Mouse (Mus musculus): Measurements from ENCODE around the gene Wdtc1. TPM values are rescaled to one million over a fixed set of nuclear protein-coding genes. Genes with fewer than 3 reads are reported as not detected.

The Wdtc1 gene
- polyA plus RNA-seq, 1 experiment from 2014 or later: 14.1 TPM

DNA sequence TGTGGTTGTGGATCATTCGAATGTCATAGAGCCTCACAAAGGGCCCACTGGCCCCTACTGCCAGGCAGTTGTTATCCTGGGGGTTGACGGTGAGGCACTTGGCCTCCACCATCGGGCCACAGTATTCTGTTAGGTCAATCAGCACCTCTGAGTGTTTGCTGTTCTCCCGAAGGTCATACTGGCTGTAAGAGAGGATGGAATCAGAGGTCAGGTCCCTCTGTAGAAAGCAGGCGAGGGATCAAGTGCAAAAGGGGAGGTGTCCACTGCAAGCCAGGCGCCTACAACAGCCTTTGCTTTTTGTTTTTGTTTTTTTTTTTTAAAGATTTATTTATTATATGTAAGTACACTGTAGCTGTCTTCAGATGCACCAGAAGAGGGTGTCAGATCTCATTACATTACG is 47.5 kb downstream of the Wdtc1 start:
- H3K9ac ChIP-seq: no peak overlapping the region
- ATAC-seq (ENCODE audit: low FRiP score, low read depth): no peak
- no peaks in the 10 kb centered on the region for H3K4me1 ChIP-seq
- H3K4me2 ChIP-seq (replicated peaks): no peak overlapping the region
- WGBS: 85% methylated on average over 7 of the region's 7 CpGs
- peaks cover 60% of the 10 kb centered on the region for H3K36me3 ChIP-seq
- no peaks in the 10 kb centered on the region for H3K9me3 ChIP-seq
- H3K27me3 ChIP-seq: no peaks in the 10 kb centered on the region
- no peak overlapping the region for H3K4me3 ChIP-seq
- H3K27ac ChIP-seq: no peak overlapping the region

DNA sequence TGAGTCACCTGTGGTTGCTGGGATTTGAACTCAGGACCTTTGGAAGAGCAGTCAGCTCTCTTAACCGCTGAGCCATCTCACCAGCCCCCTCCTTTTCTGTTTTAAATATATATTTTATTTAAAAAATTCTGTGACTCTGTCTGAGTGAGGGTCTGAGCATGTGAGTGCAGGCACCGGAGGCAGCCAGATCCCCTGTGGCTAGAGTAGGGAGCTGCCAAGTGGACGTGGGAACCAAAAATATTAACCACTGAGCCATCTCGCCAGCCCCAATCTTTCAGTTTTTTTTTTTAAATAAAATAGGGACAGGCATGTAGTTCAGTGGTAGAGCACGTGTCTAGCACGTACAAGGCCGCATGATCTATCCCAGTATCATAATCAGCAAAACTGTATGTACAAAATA is 48.5 kb downstream of the Wdtc1 start:
- no peak overlapping the region for H3K27ac ChIP-seq
- peaks cover 71% of the 10 kb centered on the region for H3K36me3 ChIP-seq
- 89% methylated on average over 7 of the region's 7 CpGs for whole genome bisulfite sequencing

DNA sequence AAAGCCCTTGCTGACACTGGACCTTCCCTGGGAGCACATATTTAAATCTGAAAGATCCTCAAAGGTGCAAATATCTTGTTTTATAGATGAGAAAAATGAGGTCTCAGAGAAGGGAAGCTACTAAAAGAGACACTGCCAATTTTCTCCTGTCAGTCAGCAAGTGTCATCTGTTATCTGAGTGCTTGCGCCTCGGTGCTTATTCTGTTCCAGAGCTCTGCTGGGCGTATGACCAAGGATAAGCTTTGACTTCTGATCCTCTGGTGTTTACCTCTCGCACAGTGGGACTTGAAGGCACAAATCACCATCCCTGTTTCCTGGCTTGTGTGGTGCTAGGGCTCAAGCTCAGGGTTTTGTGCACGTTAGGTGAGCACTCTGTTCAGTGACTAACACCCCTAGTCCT is 50.6 kb downstream of the Wdtc1 start:
- H3K36me3 ChIP-seq: peaks cover 75% of the 10 kb centered on the region

More for the DNA sequence above, 48.5 kb downstream of the Wdtc1 start:
- no peak overlapping the region for H3K9ac ChIP-seq
- no peak overlapping the region for H3K4me2 ChIP-seq (replicated peaks)
- no peaks in the 10 kb centered on the region for H3K27me3 ChIP-seq
- H3K9me3 ChIP-seq: no peaks in the 10 kb centered on the region
- H3K4me1 ChIP-seq: no peaks in the 10 kb centered on the region
- ATAC-seq (ENCODE audit: low FRiP score, low read depth): no peak
- no peak overlapping the region for H3K4me3 ChIP-seq

DNA sequence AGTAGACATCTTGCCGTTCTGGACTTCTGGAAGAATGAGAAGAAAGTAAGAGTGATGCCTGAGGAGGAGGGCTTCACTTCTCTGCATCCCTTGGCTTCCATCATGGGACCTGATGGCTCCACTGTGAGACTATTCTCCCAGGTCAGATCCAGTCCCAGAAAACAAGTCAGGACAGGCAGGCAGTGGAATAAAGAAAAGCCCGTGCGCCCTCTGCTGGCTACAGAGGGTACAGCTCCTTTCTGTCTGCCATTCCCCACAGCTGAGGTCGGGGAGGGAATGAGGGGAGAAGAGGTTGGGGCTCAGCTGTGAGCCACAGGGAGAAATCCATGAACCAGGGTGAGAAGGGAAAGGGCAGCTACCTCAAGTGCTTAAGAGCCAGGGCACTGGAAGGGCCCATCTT is 51.5 kb downstream of the Wdtc1 start:
- no peak overlapping the region for H3K27ac ChIP-seq
- no peak for ATAC-seq (ENCODE audit: low FRiP score, low read depth)
- 27% methylated on average over 4 of the region's 4 CpGs for WGBS

More for the DNA sequence above, 50.6 kb downstream of the Wdtc1 start:
- Histone ChIP-seq H3K4me1 (peaks cover 12% of the 10 kb centered on the region), H3K27ac (no peak overlapping the region), H3K4me2 (replicated peaks) (no peak overlapping the region), H3K27me3 (no peaks in the 10 kb centered on the region), H3K9me3 (no peaks in the 10 kb centered on the region), H3K4me3 (no peak overlapping the region), H3K9ac (no peak overlapping the region)
- 90% methylated on average over 5 of the region's 5 CpGs for WGBS
- ATAC-seq (ENCODE audit: low FRiP score, low read depth): no peak

DNA sequence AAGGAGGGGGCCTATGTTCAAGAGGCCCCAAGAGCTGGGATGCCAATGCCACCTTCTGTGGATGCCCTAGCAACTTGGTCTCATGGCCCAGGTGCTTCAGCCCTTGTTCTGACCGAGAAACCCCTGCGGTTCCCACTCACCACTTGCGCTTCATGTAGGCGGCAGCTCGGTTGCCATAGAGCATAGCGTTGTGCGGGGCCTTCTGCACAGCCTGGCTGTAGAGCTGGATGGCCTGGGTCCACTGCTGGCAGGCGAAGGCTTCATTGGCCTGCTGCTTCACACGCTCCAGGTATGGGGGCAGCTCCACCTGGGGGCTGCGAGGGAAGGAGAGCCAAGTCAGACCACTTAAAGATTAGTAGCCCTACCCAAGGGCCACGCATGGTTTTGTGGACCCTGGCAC is 52.9 kb downstream of the Wdtc1 start:
- H3K4me1 ChIP-seq: peaks cover 18% of the 10 kb centered on the region
- H3K27ac ChIP-seq: no peak overlapping the region
- no peak overlapping the region for H3K4me3 ChIP-seq
- H3K4me2 ChIP-seq (replicated peaks): no peak overlapping the region
- H3K9me3 ChIP-seq: no peaks in the 10 kb centered on the region
- H3K9ac ChIP-seq: no peak overlapping the region
- no peaks in the 10 kb centered on the region for H3K27me3 ChIP-seq
- peaks cover 84% of the 10 kb centered on the region for H3K36me3 ChIP-seq
- no peak for ATAC-seq (ENCODE audit: low FRiP score, low read depth)
- 84% methylated on average over 11 of the region's 11 CpGs for WGBS

More for the DNA sequence above, 51.5 kb downstream of the Wdtc1 start:
- Histone ChIP-seq H3K9me3 (no peaks in the 10 kb centered on the region), H3K4me1 (peaks cover 18% of the 10 kb centered on the region), H3K9ac (no peak overlapping the region), H3K4me2 (replicated peaks) (no peak overlapping the region), H3K36me3 (peaks cover 79% of the 10 kb centered on the region), H3K27me3 (no peaks in the 10 kb centered on the region), H3K4me3 (no peak overlapping the region)

DNA sequence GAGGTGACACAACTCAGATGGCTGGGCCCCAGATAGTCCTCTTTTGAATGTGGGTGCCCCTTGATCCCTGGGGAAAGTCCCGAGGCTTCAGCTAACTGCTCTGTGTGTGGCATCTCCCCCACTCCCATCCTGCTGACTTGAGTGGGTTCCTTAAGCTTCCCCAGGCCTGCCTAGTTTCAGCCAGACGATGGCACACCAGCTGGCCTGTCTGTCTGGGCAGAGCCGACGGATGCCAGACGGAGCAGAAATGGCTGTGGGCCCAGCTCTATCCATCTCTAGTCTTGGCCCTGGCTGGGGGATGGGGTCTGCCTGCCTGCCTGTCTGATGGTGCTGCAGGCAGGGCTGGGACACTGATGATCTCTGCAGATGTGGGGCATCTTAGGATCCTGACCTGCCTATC is 53.6 kb downstream of the Wdtc1 start:
- ATAC-seq (ENCODE audit: low FRiP score, low read depth): no peak
- Histone ChIP-seq H3K27ac (no peak overlapping the region), H3K4me3 (no peak overlapping the region), H3K9ac (peak overlapping the region; percentile 45), H3K27me3 (no peaks in the 10 kb centered on the region), H3K36me3 (peaks cover 86% of the 10 kb centered on the region), H3K4me1 (peaks cover 18% of the 10 kb centered on the region), H3K4me2 (replicated peaks) (no peak overlapping the region), H3K9me3 (no peaks in the 10 kb centered on the region)
- WGBS: 59% methylated on average over 5 of the region's 5 CpGs

DNA sequence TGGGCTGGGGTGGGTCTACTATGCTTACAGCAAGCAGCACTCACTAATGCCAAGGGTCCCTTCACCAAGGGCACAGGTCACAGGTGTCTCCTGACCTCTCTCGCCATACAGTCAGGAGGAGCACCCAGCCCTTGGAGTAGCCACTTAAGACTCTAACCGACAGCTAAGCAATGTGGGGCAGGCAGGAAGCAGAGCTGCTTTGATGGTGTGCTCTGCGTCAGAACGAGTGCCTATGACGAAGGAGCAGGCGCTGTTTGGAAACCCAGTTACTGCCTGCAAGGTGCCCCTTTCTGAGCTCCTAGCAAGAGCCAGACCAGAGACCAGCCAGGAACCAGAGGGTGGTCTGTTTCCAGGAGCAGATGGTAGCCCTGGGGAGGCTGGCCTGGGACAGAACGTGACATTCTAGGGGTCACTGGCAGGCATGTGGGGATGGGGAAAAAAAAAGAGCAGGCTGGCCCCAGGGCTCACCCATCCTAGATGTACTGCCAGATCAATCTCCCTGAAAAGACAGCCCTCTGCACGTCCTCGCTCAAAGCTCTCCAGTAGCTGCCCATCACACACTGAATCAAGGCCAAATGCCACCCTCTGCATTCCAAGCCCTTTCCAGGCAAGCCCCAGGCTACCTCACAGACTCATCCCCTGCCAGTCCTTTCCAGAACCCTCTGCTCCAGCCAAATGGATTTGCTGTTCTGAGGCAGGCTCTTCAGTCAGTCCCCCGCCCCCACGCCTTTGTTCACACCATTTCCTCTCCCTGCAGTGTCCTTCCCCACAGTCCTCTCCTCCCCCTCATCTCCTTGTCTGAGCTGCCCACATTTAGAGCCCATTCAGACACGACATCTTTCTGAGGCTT is 54.5 kb downstream of the Wdtc1 start:
- no peak overlapping the region for H3K4me3 ChIP-seq
- peaks cover 23% of the 10 kb centered on the region for H3K4me1 ChIP-seq
- peaks cover 88% of the 10 kb centered on the region for H3K36me3 ChIP-seq
- H3K27ac ChIP-seq: no peak overlapping the region
- no peak overlapping the region for H3K4me2 ChIP-seq (replicated peaks)
- no peak overlapping the region for H3K9ac ChIP-seq
- H3K9me3 ChIP-seq: no peaks in the 10 kb centered on the region
- WGBS: 38% methylated on average over 12 of the region's 12 CpGs
- ATAC-seq (ENCODE audit: low FRiP score, low read depth): no peak
- no peaks in the 10 kb centered on the region for H3K27me3 ChIP-seq

DNA sequence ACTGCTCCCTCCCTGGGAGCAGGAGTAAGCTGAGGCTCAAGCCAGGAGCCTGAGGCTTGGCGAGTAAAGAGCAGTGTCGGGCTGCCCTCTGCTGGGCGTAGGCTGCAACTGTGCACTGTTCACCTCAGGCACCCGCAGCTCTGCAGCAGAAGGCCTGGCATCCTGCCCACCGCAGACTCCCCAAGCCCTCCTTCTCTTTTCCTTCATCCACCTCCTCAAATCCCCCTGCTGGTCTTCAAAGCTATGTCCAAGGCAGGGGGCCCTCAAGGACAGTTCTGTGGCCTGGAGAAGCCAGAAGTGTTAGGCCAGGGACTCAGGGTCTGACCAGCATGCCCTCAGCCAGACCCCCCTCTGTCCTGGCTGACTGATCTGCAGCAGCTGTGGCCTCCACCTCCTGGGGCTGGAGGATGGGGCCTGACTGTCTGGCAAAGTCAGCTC is 55.5 kb downstream of the Wdtc1 start:
- Histone ChIP-seq H3K4me1 (peaks cover 33% of the 10 kb centered on the region), H3K9me3 (no peaks in the 10 kb centered on the region), H3K27ac (no peak overlapping the region), H3K4me2 (replicated peaks) (no peak overlapping the region), H3K27me3 (no peaks in the 10 kb centered on the region), H3K36me3 (peaks cover 87% of the 10 kb centered on the region), H3K4me3 (no peak overlapping the region), H3K9ac (peak overlapping the region; percentile 53; the same call in 1 of the 2 replicates)
- 3% methylated on average over 5 of the region's 5 CpGs for WGBS
- peak; percentile 90 for ATAC-seq (ENCODE audit: low FRiP score, low read depth)

DNA sequence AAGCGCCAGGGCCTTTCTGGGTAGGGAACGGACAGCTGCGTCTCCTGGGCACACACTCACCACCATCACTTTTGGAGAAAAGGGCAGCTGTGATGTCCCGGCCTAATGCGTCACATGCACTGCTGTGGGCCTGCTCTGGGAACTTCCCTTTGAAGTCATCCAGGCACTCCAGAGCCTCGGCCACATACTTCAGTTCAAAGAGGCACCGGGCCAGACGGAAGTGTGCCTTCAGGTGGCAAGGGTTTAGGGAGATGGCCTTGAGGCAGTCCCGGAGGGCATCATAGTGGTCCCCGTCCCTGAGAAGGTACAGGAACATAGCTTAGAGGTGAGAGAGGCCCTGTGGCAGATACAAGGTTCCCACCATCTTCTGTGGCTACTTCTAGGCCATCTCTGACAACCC is 55.9 kb downstream of the Wdtc1 start:
- peaks cover 82% of the 10 kb centered on the region for H3K36me3 ChIP-seq
- ATAC-seq (ENCODE audit: low FRiP score, low read depth): no peak
- H3K9me3 ChIP-seq: no peaks in the 10 kb centered on the region
- peaks cover 37% of the 10 kb centered on the region for H3K4me1 ChIP-seq
- H3K9ac ChIP-seq: peak overlapping the region; percentile 56
- no peak overlapping the region for H3K27ac ChIP-seq
- no peak overlapping the region for H3K4me3 ChIP-seq
- H3K4me2 ChIP-seq (replicated peaks): no peak overlapping the region
- WGBS: 53% methylated on average over 10 of the region's 10 CpGs
- no peaks in the 10 kb centered on the region for H3K27me3 ChIP-seq

DNA sequence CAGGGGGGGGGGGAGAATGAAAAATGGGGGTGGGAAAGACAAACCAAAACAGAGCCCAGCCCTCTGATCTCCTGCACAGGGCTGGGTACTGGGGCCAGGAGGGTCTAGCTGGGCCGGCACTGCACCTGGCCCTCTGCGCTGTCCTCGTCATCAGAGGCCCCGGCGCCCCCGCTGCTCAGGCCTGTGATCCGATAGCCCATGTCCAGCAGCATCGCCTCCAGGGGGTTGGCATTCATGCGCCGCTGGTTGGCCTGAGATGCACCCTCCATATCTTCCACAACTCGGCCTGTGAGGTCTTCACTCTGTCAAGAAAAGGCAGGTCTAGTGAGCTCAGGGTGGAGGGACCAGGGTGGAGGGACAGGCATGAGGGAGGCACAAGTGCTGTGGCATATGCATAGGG is 59.2 kb downstream of the Wdtc1 start:
- 41% methylated on average over 11 of the region's 11 CpGs for WGBS
- Histone ChIP-seq H3K27me3 (no peaks in the 10 kb centered on the region), H3K27ac (no peak overlapping the region), H3K9ac (peak overlapping the region; percentile 13; the same call in 1 of the 2 replicates), H3K4me3 (no peak overlapping the region), H3K4me2 (replicated peaks) (no peak overlapping the region), H3K4me1 (peaks cover 40% of the 10 kb centered on the region), H3K9me3 (no peaks in the 10 kb centered on the region), H3K36me3 (peaks cover 55% of the 10 kb centered on the region)
- ATAC-seq (ENCODE audit: low FRiP score, low read depth): no peak

DNA sequence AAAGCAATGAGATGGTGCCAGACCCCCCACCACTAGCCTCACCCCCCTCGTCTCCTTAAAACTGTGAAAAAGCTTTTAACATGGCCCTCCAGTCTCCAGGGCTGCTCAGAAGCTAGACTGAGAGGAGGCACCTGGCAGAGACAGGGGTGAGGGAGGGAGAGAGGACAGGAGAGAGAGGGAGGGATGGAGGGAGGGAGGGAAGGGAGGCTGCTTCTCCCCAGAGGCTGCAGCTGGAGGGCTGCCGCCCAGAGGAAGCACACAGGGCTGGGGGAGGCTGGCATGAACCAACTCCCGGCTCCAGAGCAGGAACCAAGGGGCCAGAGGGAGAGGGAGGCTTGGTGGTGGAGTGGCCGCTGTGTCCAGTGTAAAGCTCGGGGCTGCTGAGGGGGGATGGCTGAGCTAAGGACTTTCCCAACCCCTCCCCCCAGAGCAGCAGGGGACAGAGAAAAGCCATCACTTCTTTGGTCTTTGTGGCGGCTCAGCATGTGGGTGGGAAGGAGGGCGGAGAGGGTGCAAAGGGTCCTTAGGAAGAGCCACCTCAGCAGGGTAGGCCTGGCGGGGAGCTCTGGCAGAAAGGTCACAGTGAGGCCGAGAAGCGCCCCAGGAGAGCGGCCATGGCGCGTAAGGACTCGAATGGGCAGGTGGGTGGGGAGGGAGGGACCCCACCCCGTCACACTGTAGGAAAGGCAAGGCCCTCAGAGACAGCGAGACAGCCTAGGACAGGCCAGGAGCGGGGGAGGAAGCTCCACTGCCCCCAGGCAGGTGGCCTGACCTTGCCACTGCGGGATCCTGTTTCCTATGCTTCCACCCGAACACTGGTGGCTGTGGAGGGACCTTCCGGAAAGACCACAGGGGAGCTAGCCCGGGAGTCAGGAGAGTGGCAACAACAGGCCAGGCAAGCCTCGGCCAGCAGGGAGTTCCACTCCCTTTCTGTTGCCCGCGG is 60.1 kb downstream of the Wdtc1 start:
- 24% methylated on average over 24 of the region's 24 CpGs for WGBS
- H3K36me3 ChIP-seq: peaks cover 48% of the 10 kb centered on the region
- H3K27ac ChIP-seq: peak overlapping the region; percentile 39; the same call in 1 of the 2 replicates
- peaks cover 33% of the 10 kb centered on the region for H3K4me1 ChIP-seq
- H3K27me3 ChIP-seq: no peaks in the 10 kb centered on the region
- ATAC-seq (ENCODE audit: low FRiP score, low read depth): peak; percentile 59
- peak overlapping the region; percentile 50 for H3K9ac ChIP-seq
- H3K4me3 ChIP-seq: no peak overlapping the region
- no peaks in the 10 kb centered on the region for H3K9me3 ChIP-seq
- no peak overlapping the region for H3K4me2 ChIP-seq (replicated peaks)

DNA sequence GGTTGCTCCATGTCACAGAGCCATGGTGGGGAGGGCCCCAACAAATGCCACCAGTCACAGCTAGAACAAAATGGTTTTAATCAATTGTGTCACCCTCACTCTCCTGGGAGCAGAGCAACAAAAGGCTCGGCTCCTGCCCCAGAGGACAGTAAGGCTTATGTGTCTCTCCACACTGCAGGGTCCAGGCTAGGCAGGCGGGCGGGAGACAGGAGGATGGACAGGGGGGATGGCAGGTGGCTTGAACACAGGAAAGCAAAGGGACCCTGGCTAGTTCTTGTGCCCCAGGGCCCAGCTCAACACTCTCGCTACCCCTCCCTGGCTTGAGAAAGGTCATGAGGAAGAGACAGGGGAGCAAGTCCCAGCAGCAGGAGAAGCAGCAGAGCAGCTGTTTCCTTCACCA is 60.9 kb downstream of the Wdtc1 start:
- Histone ChIP-seq H3K4me1 (peaks cover 25% of the 10 kb centered on the region), H3K4me2 (replicated peaks) (no peak overlapping the region), H3K27ac (peak overlapping the region; percentile 33; the same call in 1 of the 2 replicates), H3K27me3 (no peaks in the 10 kb centered on the region), H3K9ac (peak overlapping the region; percentile 50), H3K9me3 (no peaks in the 10 kb centered on the region), H3K36me3 (peaks cover 48% of the 10 kb centered on the region), H3K4me3 (no peak overlapping the region)
- 70% methylated on average over 4 of the region's 4 CpGs for WGBS
- ATAC-seq (ENCODE audit: low FRiP score, low read depth): no peak

Measured in limb, embryonic 13.5 days (tissue).